Mouse (Mus musculus) lung, postnatal 10 days (tissue): ENCODE data around the gene Dtd2.

Experiments used
- DNase-seq: peaks from one replicate; pipeline ENCODE4 v3.0.0; 2021

Dtd2 gene

DNA sequence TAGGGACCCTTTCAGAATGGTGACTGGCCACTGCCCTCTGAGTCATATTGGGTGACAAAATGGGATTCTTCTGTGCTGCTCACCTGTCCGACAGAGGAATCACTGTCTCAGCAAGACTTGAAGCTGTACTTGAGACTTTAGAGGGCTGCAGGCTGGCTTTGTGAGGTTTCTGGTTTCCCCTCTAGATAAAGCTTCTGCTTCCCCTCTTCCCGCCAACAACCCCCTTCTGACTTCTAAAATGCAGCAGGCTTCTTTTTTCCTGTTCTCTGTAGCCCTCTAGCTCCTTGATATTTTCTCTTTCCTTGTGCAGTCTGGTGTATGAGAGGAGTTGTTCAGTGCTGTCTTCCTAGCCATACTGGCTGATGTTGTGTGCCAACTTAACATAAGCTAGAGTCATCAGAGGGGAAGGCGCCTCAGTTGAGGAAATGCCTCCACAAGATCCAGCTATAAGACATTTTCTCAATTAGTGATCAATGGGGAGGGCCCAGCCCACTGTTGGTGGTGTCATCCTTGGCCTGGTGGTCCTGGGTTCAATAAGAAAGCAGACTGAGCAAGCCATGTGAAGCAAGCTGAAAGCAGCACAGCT is 21.0 kb downstream of the Dtd2 start:
- no peak for DNase-seq

DNA sequence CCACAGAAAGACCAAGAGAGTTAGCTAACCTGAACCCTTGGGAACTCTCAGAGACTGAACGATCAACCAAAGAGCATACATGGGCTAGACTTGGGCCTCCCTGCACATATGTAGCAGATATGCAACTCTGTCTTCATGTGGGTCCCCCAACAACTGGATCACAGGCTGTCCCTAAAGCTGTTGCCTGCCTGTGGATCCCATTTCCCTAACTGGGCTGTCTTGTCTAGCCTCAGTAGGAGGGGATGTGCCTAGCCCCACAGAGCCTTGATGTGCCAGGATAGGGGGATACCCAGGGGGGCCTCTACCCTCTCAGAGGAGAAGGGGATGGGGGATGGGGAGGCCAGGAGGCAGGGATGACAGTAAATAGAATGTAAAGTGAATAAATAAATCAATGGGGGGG is 22.7 kb downstream of the Dtd2 start:
- no peak for DNase-seq

DNA sequence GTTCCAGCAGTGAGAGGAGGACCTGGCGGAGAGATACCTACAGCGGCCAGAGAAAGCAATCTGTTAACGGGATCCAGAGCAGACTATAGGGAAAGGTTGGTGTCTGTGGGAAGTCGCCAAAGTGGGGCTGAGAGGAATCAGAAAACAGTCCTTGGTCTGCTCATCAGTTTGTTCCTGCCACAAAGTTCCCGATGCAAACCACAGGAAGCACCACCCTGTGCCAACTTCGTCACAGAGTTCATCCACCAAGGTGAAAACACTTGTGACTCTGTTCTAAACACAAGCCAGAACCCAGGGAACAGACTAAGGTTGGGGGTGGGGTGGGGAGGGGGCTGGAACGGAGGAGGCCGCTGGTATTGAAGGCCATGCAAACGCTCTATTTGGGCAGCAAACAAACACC is 29.8 kb downstream of the Dtd2 start:
- DNase-seq: no peak

DNA sequence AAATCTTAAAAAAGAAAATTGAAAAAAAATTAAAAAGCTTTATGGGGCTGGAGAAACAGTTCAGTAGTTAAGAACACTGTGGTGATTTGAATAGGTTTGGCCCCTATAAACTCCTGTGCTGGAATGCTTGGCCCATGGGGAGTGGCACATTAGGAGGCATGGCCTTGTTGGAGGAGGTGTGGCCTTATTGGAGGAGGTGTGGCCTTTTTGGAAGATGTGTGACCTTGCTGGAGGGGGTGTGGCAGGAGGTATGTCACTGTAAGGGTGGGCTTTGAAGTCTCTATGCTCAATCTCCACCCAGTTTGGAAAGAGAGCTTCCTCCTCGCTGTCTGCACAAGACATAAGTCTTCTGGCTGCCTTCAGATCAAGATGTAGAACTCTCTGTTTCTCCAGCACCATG is 31.9 kb downstream of the Dtd2 start:
- DNase-seq: no peak

DNA sequence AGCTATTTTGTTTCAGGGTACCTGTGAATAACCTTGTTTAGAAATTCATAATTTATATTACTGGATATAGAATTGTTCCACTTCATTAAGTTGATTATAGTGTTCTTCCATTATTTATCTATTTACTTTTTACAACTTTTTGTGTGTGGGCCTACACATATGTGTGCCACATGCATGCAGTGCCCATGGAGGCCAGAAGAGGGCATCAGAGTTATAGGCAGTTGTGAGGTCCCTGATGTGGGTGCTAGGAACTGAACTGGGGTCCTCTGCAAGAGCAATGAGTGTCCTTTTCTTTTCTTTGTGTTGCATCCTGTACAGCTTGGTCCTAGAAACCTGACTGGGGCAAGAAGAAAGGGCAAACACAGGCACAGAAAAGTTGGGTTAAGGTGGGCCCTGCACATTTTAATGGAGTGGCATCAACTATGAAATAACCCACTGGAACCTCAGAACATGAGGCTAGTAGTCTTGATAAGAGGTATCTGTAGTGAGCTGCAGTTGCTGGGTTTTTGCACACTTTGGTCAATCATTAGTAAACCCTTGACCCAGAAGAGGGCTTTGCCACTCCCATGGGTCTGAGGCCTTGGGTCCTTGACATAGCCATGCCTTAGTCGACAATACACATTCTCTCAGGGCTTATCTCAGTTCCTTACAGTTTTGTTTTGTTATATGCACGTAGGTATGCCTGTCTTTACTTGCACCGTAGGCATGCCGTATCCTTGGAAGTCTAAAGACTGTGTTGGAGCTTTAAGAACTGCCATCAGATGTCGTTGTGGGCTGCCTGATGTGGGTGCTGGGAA is 33.8 kb downstream of the Dtd2 start:
- peak; percentile 11 for DNase-seq

DNA sequence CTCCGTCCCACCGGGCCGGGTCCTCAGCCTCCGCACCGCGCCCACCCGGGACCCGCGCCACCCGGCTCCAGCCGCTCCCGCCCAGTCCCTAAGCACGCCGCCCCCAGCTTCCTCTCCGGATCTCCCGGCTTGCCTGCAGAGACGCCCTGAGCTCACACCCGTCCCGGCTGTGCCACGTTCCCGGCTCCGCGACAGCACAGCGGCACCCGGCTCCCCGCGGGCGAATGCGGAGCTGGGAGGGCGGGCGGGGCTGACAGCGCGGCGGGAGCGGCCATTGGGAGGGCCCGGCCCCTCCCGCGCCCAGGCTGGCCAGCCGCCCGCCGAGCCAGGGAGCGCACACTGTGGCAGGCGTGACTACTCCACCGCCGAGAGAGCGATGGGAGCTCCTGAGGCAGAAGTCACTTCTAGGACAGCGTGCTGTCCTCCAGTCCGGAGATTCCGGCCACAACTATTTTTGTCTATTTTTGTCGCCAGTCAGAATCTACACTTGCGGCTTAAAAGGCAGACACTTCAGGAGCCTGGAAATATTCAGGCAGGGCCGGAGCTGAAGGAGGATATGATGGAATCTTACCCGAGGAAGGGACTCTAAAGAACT is 35.1 kb downstream of the Dtd2 start, which contains the start of gene Heatr5a:
Gene Heatr5a, minus strand, starts transcription at position 252 of the 595 bp plus-strand sequence.
- peak; percentile 94 for DNase-seq

DNA sequence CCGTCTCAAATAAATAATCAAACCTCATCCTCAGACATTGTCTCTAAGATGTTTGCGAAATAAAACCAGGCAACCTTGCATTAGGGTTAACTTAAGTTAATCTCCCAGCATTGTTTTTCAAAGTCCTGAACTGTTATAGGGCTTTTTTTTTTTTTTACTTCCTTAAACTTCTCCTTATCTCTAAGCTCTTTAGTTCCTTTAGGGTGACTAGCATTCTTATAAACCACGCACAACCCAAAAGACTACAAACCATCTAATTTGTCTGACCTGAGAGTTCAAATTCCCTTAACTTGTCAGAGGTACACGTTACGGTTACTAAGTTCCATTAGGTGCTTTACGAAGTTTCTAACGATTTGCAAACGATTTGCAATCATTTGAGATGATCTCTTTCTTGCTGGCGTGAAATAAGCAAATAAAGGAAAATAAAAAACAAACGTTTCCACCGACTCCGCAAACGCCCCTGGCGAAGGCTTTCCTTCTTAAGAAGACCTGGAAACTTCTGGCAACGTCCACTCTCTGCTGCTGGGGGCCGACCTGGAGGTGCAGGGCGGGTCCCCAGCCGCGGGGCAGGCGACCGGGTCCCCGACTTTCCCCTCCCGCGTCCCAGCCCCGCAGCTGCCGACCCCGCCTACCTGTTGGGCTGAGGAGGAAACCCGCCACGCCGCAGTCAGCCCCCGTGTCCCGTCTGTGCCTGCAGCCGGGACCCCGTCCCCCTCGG is 35.8 kb downstream of the Dtd2 start:
- DNase-seq: no peak

DNA sequence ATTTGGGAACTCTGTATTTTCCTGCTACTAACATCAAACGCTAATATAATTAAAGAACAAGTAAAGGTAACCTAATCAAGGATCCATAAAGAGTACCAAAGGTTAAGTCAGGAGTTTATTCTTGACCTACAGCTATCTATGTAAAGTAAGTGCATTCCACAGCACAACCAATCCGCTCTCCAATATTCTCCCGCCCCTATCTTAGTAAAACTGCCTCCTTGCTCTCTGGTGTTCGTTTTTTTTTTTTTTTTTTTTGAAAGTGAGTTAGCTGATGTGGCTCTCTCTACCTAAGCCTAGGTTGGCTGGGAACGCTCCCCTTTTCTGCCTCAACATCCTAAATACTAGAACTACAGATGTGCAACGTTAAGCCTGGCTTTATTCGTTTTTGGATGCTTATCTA is 36.4 kb downstream of the Dtd2 start:
- DNase-seq: no peak

DNA sequence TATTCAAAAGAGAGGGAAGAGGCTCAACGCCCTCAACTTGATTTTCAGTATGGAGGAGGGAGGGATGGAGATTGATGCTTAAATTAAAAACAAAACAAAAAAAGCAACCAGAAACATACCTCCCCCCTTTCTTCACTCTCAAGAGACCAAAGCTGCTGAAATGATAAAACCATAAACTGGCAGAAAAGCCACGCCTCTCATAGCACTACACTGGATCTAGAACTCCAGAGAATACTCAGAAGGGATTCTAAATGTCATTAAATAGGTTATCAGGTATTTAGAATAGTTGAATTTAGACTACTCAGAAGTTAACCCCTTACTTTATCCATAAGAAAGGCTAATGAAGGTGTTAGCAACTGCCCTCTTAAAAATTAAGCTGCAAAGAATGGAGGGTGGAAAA is 37.2 kb downstream of the Dtd2 start:
- no peak for DNase-seq

DNA sequence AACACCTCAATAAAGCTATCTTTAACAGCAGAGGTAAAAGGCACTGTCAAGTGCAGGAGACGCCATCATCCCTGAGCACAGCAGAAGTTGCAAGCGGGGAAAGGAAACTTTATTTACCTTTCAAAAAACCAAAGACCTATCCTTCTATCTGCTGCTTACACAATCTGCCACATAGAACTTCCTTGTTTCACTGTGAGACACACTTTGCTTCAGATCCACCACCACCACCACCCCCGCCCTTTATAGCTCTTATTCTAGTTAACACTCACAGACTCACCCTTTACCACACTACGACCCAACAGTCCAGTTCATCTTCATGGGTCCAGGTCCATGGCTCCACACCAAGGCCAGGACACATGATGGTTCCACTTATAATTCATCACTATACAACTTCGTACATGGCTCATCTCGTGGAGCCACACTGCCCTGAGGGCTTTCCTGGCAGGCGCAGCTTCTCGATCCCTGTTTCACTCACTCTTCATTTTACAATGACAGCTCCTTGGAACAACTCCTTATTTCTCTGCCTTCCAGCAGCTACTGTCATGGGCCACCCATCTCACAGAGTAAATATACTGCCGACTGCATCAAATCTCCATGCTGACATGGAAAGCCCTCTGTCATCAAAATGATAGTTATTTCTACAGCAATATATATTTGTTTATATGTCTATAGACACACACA is 38.2 kb downstream of the Dtd2 start:
- no peak for DNase-seq

DNA sequence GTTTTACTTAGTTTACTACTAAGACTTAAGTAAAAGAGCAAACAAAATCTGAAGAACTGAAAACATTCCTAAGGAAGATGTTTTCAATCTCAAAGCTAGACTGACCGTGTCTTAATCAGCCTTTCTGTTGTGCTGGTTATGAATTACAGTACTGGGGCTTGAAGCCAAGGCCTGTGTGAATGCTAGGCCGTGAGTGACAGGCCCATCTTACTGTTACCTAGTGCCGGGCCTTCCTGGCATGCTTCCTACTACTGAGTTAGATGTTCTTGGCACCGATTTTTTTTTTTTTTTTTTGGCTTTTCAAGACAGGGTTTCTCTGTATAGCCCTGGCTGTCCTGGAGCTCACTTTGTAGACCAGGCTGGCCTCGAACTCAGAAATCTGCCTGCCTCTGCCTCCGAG is 48.7 kb downstream of the Dtd2 start:
- DNase-seq: no peak

DNA sequence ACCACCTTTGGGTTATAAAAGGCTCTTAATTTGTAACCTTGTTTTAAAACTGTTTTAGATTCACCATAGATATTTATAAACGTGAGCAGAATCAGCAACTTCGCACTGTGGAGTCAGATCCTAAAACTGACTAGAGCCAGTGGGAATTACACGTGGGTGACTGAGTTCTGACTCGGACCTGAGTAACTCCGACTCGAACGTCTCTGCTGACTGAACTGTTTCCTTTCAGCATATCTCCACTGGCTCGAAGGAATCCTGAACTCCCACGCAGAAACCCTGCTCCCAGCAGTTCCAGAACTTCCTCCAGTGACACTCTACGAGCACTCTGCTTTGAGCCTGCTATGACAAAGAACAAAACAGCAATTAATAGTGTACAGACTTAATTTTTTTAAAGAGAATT is 54.0 kb downstream of the Dtd2 start:
- no peak for DNase-seq

DNA sequence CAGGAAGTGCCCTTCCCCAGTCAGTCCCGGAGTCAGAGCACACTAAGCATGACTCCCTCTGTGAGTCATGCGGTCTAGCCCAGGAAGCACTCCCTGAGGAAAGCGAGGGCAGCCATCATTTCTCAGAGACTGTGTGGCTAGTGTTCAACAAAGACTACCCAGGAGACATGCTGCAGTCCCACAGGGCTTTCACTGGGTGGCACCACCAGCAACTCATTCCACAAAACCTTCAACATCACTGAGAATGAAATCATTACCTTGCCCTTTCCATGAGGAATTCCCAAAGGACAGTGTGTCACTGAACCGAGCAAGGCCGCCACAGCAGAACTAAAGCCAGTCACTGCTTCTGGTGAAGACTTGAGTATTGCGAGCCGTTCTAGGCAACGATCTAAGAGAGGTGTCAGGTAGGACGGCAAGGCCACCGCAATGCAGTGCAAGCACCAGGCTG is 58.8 kb downstream of the Dtd2 start:
- DNase-seq: peak; percentile 3

DNA sequence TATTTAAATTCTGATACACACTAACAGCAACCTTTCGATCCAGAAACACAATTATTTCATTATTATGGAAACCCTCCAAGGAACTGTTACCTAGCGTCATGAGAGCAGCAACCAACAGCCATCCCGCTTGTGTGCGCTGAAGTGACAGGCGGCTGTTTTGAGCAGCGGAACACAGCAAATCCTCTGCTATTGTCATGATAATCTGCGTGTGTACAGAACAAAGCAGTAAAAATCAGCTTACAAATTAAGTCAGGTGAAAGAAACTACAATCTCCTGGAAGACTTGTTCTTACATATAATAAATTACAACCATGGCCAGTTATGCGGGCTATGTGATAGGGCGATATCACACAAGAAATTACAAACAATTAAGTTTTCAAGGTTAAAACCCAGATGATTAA is 61.0 kb downstream of the Dtd2 start:
- DNase-seq: no peak

DNA sequence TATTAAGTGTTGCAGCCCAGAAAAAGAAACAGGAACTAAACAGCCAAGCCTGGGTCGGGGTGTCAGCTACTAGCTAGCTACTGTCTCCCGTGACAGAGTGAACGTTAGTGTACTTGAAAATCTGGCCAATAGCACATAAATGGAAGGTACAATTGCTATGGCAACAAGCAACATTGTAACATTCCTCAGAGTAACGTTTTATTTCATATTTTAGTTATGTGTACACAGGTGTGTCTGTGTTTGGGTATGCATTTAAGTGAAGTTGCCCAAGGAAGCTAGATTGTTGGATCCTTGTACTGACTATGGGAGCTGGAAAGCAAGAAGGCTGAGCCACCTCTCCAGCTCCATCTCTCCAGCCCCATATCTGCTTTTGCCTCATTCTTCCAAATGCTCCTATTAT is 66.5 kb downstream of the Dtd2 start:
- no peak for DNase-seq
